ENCODE assay signal across 9 mouse cellular contexts in genomic region chr1:126683621-126684445, GRCm38 (mm10).
A peak's percentile ranks its signal among the peaks of the same experiment; 100 is the strongest.
DNase-seq lines count a peak whose midpoint lies in the region; ATAC-seq and TF ChIP-seq lines count a peak whose summit lies in the region.
"Had no signal": no experiment of that assay in that cellular context is flagged by ENCODE, and none has a peak within 500 bp of the region (broad histone marks: within the 10 kb centered on the region; RNA-seq: fewer than 3 reads in every experiment).

No protein-coding gene starts in this region.

- H3K27me3 ChIP-seq in forebrain, embryonic 10.5 days (ENCODE audit: poor library complexity, severe bottlenecking) = 0 out of 2 replicates have a peak, but pooled peaks cover 4% of the 10 kb centered on the region
- no peaks in the 10 kb centered on the region for H3K27me3 ChIP-seq in heart, embryonic 12.5 days (replicated peaks)
- H3K27me3 ChIP-seq in kidney, embryonic 16.5 days (ENCODE audit: insufficient read depth, low read length) = no peaks in the 10 kb centered on the region
- H3K27me3 ChIP-seq in limb, embryonic 14.5 days (ENCODE audit: control insufficient read depth, insufficient read depth, low read length) = no peaks in the 10 kb centered on the region

- no peak overlapping the region for H3K9ac ChIP-seq in heart, embryonic 12.5 days
- H3K9ac ChIP-seq in kidney, embryonic 16.5 days (replicated peaks; ENCODE audit: low read length) = no peak overlapping the region
- H3K9ac ChIP-seq in limb, embryonic 14.5 days (ENCODE audit: low read depth, low read length, severe bottlenecking) = no peak overlapping the region

- H3K4me3 ChIP-seq in forebrain, embryonic 10.5 days = no peak overlapping the region
- H3K4me3 ChIP-seq in heart, embryonic 12.5 days = no peak overlapping the region
- no peak overlapping the region for H3K4me3 ChIP-seq in kidney, embryonic 16.5 days (ENCODE audit: low read length)
- H3K4me3 ChIP-seq in limb, embryonic 14.5 days (replicated peaks; ENCODE audit: low read length) = 0 out of 2 replicates have a peak overlapping the region, but pooled peaks have one; percentile 7
- H3K4me3 ChIP-seq: erythroblast, embryonic 14.5 days had no signal

- no peaks in the 10 kb centered on the region for H3K9me3 ChIP-seq in forebrain, embryonic 10.5 days
- no peaks in the 10 kb centered on the region for H3K9me3 ChIP-seq in heart, embryonic 12.5 days (replicated peaks)
- H3K9me3 ChIP-seq in kidney, embryonic 16.5 days (ENCODE audit: low read length) = no peaks in the 10 kb centered on the region
- H3K9me3 ChIP-seq in limb, embryonic 14.5 days (ENCODE audit: control insufficient read depth, low read length) = no peaks in the 10 kb centered on the region

- WGBS in forebrain, embryonic 10.5 days = 38% methylated on average over 11 of the region's 11 CpGs
- WGBS in heart, embryonic 12.5 days = 25% methylated on average over 11 of the region's 11 CpGs
- WGBS in kidney, embryonic 16.5 days = 42% methylated on average over 11 of the region's 11 CpGs
- WGBS in limb, embryonic 14.5 days = 11% methylated on average over 11 of the region's 11 CpGs

- no peaks in the 10 kb centered on the region for H3K36me3 ChIP-seq in forebrain, embryonic 10.5 days (replicated peaks)
- no peaks in the 10 kb centered on the region for H3K36me3 ChIP-seq in heart, embryonic 12.5 days
- no peaks in the 10 kb centered on the region for H3K36me3 ChIP-seq in kidney, embryonic 16.5 days (ENCODE audit: insufficient read depth, low read length)
- H3K36me3 ChIP-seq in limb, embryonic 14.5 days (ENCODE audit: control insufficient read depth, insufficient read depth, low read length) = no peaks in the 10 kb centered on the region

- DNase-seq in gastrocnemius, adult 18-20 months (ENCODE audit: low spot score) = peak; percentile 7
- DNase-seq in gastrocnemius, adult 8-10 months (ENCODE audit: low spot score in 2 of 2) = no peak
- DNase-seq in forebrain, embryonic 10.5 days (ENCODE audit: extremely low spot score, low spot score) = no peak
- DNase-seq in limb, embryonic 14.5 days (ENCODE audit: low spot score) = peak; percentile 89
- DNase-seq in ovary, postnatal 14 days (ENCODE audit: low spot score) = peak; percentile 58

- H3K4me1 ChIP-seq in forebrain, embryonic 10.5 days = peaks cover 39% of the 10 kb centered on the region
- H3K4me1 ChIP-seq in heart, embryonic 12.5 days (replicated peaks) = peaks cover 21% of the 10 kb centered on the region
- H3K4me1 ChIP-seq in kidney, embryonic 16.5 days (ENCODE audit: insufficient read depth, low read length) = peaks cover 10% of the 10 kb centered on the region; the same call in 1 of the 2 replicates
- H3K4me1 ChIP-seq in limb, embryonic 14.5 days (ENCODE audit: control insufficient read depth, insufficient read depth, low read length) = peaks cover 22% of the 10 kb centered on the region

- no peak for TF ChIP-seq POLR2A in limb, embryonic 14.5 days (IDR thresholded peaks at IDR 0.05; ENCODE audit: borderline replicate concordance, extremely low read depth, insufficient read depth, insufficient read length)

- H3K27ac ChIP-seq in forebrain, embryonic 10.5 days = peak overlapping the region; percentile 66
- H3K27ac ChIP-seq in heart, embryonic 12.5 days (ENCODE audit: poor library complexity, severe bottlenecking) = peak overlapping the region; percentile 24; the same call in 1 of the 2 replicates
- H3K27ac ChIP-seq in kidney, embryonic 16.5 days (ENCODE audit: low read length) = peak overlapping the region; percentile 41; the same call in 1 of the 2 replicates
- peak overlapping the region; percentile 81 for H3K27ac ChIP-seq in limb, embryonic 14.5 days (replicated peaks; ENCODE audit: low read depth, low read length)

- H3K4me2 ChIP-seq in heart, embryonic 12.5 days = peak overlapping the region; percentile 50
- no peak overlapping the region; the same call in 1 of the 2 replicates for H3K4me2 ChIP-seq in kidney, embryonic 16.5 days (replicated peaks; ENCODE audit: low read depth, low read length)
- peak overlapping the region; percentile 36 for H3K4me2 ChIP-seq in limb, embryonic 14.5 days (replicated peaks; ENCODE audit: low read depth, low read length, severe bottlenecking)

- peak; percentile 81 for ATAC-seq in heart, embryonic 12.5 days (ENCODE audit: insufficient number of reproducible peaks, low FRiP score)
- ATAC-seq in kidney, embryonic 16.5 days (ENCODE audit: low FRiP score, low TSS enrichment) = peak; percentile 75; the same call in 1 of the 2 replicates
- peak; percentile 76 for ATAC-seq in limb, embryonic 14.5 days (ENCODE audit: low FRiP score, low read depth)
- no peak for ATAC-seq in activated CD4-positive, CD25-positive, alpha-beta regulatory T cell, adult 4 months

Comparison
In these comparisons a context has a peak if more than half of its experiments do, and no peak if none do; other contexts are left out.
1. DNase-seq: peak in gastrocnemius, adult 18-20 months (single experiment), limb, embryonic 14.5 days (single experiment) and ovary, postnatal 14 days (single experiment); none in gastrocnemius, adult 8-10 months (0 of 2) and forebrain, embryonic 10.5 days (single experiment).
2. H3K27ac ChIP-seq: peak in every context shown above with its lines; median percentile 81 in limb, embryonic 14.5 days; 66 in forebrain, embryonic 10.5 days; 41 in kidney, embryonic 16.5 days; 24 in heart, embryonic 12.5 days.